Mouse (Mus musculus): ENCODE data around the gene Pigt. TPM values are rescaled to one million over a fixed set of nuclear protein-coding genes. Genes with fewer than 3 reads are reported as not detected.

Gene Pigt
- polyA plus RNA-seq, 1 experiment: 49.9 TPM

DNA sequence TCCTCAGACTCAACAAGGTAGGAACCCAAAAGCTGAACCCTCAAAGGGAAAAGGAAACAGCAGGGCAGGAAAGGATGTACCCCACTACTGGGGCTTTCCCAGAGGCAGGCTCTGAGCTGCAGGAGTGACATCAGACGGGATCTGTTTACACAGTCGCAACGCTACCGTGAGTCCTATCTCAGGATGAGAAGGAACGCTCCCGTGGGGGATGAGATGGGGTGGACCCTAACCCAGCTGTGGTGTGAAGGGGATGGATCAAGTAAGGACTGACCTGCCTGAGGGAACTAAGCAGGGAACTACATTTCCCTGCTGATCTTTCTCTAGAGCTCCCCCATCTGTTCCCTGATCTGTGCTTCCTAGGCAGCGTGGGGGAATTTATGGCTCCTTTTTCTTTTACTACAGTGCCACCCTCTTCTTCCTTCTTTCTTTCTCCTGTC is 40.4 kb upstream of the Pigt start, which contains the start of gene Sys1:
Gene Sys1 (plus strand): TSS at position 101 of the 437 bp plus-strand sequence.
- Histone ChIP-seq H3K27ac (ENCODE audit: insufficient read depth, low read length) (peak within 1 kb of the TSS; percentile 72), H3K9me3 (replicated peaks; ENCODE audit: control insufficient read depth, insufficient read depth, low read length, poor library complexity, severe bottlenecking) (no peaks in the 10 kb centered on the region), H3K9ac (ENCODE audit: low read depth, poor library complexity, severe bottlenecking) (peak within 1 kb of the TSS; percentile 0), H3K27me3 (ENCODE audit: control insufficient read depth, insufficient read depth, low read length, poor library complexity, severe bottlenecking) (no peaks in the 10 kb centered on the region), H3K36me3 (ENCODE audit: control insufficient read depth, insufficient read depth, low read length, poor library complexity, severe bottlenecking) (no peaks in the 10 kb centered on the region), H3K4me3 (ENCODE audit: low read depth, low read length) (peak within 1 kb of the TSS; percentile 11; the same call in 1 of the 2 replicates), H3K4me1 (ENCODE audit: control insufficient read depth, insufficient read depth, low read length) (peaks cover 17% of the 10 kb centered on the region)
- TF ChIP-seq EP300 (IDR thresholded peaks at IDR 0.05; ENCODE audit: insufficient read depth, low read depth, low read length) (no peak), POLR2A (IDR thresholded peaks at IDR 0.05; ENCODE audit: insufficient read depth, low read length) (no peak), CTCF (IDR thresholded peaks at IDR 0.05; ENCODE audit: low read depth, low read length) (no peak)

DNA sequence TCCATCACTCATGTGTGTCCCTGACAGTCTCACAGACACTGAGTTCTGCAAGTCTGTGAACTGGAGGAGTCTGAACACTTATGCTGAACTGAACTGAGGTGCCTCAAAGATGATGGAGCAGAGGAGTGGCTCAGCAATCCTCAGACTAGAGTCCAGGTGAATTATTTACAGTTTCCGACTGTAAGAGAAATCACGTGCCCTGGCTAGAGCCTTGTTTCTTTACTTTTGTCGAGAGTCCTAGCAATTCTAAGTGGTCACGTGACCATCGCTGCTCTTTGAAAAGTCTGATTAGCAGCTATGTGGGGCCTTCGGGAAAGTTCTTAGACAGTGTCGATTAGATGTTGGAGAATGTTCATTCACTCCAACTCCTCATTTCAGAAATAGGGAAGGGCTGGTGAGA is 39.4 kb upstream of the Pigt start:
- Histone ChIP-seq H3K9ac (ENCODE audit: low read depth, poor library complexity, severe bottlenecking) (no peak overlapping the region), H3K27ac (ENCODE audit: insufficient read depth, low read length) (peak overlapping the region; percentile 72), H3K27me3 (ENCODE audit: control insufficient read depth, insufficient read depth, low read length, poor library complexity, severe bottlenecking) (no peaks in the 10 kb centered on the region), H3K36me3 (ENCODE audit: control insufficient read depth, insufficient read depth, low read length, poor library complexity, severe bottlenecking) (no peaks in the 10 kb centered on the region), H3K4me3 (ENCODE audit: low read depth, low read length) (no peak overlapping the region), H3K9me3 (replicated peaks; ENCODE audit: control insufficient read depth, insufficient read depth, low read length, poor library complexity, severe bottlenecking) (no peaks in the 10 kb centered on the region), H3K4me1 (ENCODE audit: control insufficient read depth, insufficient read depth, low read length) (peaks cover 12% of the 10 kb centered on the region)
- TF ChIP-seq EP300 (IDR thresholded peaks at IDR 0.05; ENCODE audit: insufficient read depth, low read depth, low read length) (no peak), POLR2A (IDR thresholded peaks at IDR 0.05; ENCODE audit: insufficient read depth, low read length) (no peak), CTCF (IDR thresholded peaks at IDR 0.05; ENCODE audit: low read depth, low read length) (no peak)

DNA sequence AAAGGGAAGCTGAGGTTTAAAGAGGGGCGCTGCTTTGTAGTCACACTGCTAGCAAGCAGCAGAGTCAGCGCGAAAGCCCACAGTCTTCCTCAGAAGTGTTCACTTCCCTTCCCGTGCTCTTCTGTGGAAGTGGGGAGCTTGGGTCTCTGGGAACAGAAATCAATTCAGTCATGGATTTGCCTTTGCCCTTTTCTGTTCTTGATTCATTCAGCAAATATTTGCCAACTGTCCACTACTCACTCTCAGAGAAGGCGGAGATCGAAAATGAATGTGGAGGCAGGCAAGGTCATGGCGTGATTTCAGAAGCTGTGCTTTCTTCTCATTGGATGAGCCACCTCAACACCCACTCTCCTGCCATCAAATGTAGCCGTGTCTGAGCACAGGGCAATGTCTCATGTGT is 38.8 kb upstream of the Pigt start:
- H3K27ac ChIP-seq (ENCODE audit: insufficient read depth, low read length): no peak overlapping the region
- H3K4me1 ChIP-seq (ENCODE audit: control insufficient read depth, insufficient read depth, low read length): peaks cover 8% of the 10 kb centered on the region
- peaks cover 3% of the 10 kb centered on the region for H3K36me3 ChIP-seq (ENCODE audit: control insufficient read depth, insufficient read depth, low read length, poor library complexity, severe bottlenecking)
- no peaks in the 10 kb centered on the region for H3K9me3 ChIP-seq (replicated peaks; ENCODE audit: control insufficient read depth, insufficient read depth, low read length, poor library complexity, severe bottlenecking)
- no peak for TF ChIP-seq CTCF (IDR thresholded peaks at IDR 0.05; ENCODE audit: low read depth, low read length)
- H3K27me3 ChIP-seq (ENCODE audit: control insufficient read depth, insufficient read depth, low read length, poor library complexity, severe bottlenecking): no peaks in the 10 kb centered on the region
- no peak overlapping the region for H3K4me3 ChIP-seq (ENCODE audit: low read depth, low read length)
- H3K9ac ChIP-seq (ENCODE audit: low read depth, poor library complexity, severe bottlenecking): no peak overlapping the region

DNA sequence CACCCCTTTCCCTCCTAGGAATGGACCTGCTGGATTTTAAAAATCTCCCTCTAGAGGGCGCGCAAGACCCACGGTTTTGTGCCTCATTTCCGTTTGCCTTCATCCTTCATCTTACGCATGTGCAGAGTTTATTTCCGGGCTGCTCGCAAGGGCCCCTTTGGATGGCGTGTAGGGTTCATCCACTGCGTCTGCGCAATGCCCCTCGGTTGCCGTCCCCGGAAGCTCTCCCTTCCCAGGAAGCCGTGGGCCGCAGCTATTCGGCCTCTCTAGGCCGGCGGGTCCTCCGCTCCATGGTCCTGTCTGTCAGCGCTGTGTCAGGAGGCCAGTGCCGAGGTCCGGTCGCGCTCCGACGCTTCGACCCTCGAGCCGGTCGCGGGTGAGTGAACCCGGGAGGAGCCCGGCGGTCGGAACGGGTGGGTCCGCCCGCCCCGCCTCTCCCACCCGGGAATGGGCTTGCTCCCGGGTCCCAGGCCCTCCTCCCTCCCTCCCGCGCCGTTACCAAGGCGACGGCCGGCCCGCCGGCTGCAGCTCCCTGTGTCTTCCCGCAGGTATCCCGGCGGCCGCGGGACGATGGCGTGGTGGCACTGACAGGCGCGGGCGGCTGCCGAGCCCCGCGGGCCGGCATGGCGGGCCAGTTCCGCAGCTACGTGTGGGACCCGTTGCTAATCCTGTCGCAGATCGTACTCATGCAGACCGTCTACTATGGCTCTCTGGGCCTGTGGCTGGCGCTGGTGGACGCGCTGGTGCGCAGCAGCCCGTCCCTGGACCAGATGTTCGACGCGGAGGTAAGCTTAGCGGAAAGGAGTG is 36.4 kb upstream of the Pigt start, which contains the start of gene Gm20458:
Gene Gm20458 (plus strand): TSS at position 223 of the 807 bp plus-strand sequence.
- no peaks in the 10 kb centered on the region for H3K9me3 ChIP-seq (replicated peaks; ENCODE audit: control insufficient read depth, insufficient read depth, low read length, poor library complexity, severe bottlenecking)
- H3K9ac ChIP-seq (ENCODE audit: low read depth, poor library complexity, severe bottlenecking): peak within 1 kb of the TSS; percentile 60
- peak within 1 kb of the TSS; percentile 94 for H3K4me3 ChIP-seq (ENCODE audit: low read depth, low read length)
- no peaks in the 10 kb centered on the region for H3K4me1 ChIP-seq (ENCODE audit: control insufficient read depth, insufficient read depth, low read length)
- TF ChIP-seq CTCF (IDR thresholded peaks at IDR 0.05; ENCODE audit: low read depth, low read length): peak; percentile 48
- TF ChIP-seq EP300 (IDR thresholded peaks at IDR 0.05; ENCODE audit: insufficient read depth, low read depth, low read length): no peak
- no peak within 1 kb of the TSS for H3K27ac ChIP-seq (ENCODE audit: insufficient read depth, low read length)
- H3K36me3 ChIP-seq (ENCODE audit: control insufficient read depth, insufficient read depth, low read length, poor library complexity, severe bottlenecking): peaks cover 3% of the 10 kb centered on the region
- no peaks in the 10 kb centered on the region for H3K27me3 ChIP-seq (ENCODE audit: control insufficient read depth, insufficient read depth, low read length, poor library complexity, severe bottlenecking)

DNA sequence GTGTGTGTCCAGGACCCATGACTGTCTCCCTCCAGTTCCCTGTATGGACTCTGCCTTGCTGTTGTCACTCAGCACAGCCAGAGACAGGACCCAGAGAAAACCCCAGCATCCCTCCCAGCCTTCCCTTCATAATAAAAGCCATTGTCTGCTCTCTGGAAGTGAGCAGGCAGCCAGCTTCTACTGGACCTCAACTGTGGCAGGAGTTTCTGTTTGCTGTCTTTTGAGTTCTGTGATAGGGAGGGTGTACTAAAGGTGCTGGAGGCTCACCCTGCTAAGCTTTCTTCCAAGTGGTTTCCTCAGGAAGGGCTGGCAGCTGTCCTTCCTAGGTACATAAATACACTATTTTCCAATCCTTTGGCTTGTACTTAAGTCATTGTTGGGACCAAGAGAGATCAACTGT is 32.2 kb upstream of the Pigt start:
- Histone ChIP-seq H3K27ac (ENCODE audit: insufficient read depth, low read length) (no peak overlapping the region), H3K9me3 (replicated peaks; ENCODE audit: control insufficient read depth, insufficient read depth, low read length, poor library complexity, severe bottlenecking) (no peaks in the 10 kb centered on the region), H3K36me3 (ENCODE audit: control insufficient read depth, insufficient read depth, low read length, poor library complexity, severe bottlenecking) (peaks cover 3% of the 10 kb centered on the region), H3K4me3 (ENCODE audit: low read depth, low read length) (no peak overlapping the region), H3K9ac (ENCODE audit: low read depth, poor library complexity, severe bottlenecking) (no peak overlapping the region), H3K4me1 (ENCODE audit: control insufficient read depth, insufficient read depth, low read length) (peaks cover 2% of the 10 kb centered on the region), H3K27me3 (ENCODE audit: control insufficient read depth, insufficient read depth, low read length, poor library complexity, severe bottlenecking) (no peaks in the 10 kb centered on the region)
- TF ChIP-seq POLR2A (IDR thresholded peaks at IDR 0.05; ENCODE audit: insufficient read depth, low read length) (no peak), EP300 (IDR thresholded peaks at IDR 0.05; ENCODE audit: insufficient read depth, low read depth, low read length) (no peak), CTCF (IDR thresholded peaks at IDR 0.05; ENCODE audit: low read depth, low read length) (no peak)

DNA sequence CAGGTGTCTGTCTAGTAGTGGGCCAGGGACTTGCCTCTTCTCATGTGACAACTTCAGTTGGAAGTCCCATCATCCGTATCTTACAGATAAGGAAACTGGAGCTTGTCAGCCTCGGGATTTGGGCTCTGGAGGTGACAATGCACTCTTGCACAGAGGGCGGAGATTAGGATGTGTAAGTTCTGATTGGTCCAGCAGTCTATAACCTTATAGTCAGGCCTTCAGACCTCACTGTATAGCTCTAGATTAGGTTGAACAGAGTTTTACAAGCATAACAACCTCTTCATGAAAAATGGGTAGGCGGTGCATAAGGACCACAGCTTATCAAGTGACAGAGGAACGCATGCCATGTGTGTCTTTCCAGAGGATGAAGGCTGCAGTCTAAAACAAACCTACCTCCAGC is 30.5 kb upstream of the Pigt start:
- no peaks in the 10 kb centered on the region for H3K27me3 ChIP-seq (ENCODE audit: control insufficient read depth, insufficient read depth, low read length, poor library complexity, severe bottlenecking)
- no peak for TF ChIP-seq POLR2A (IDR thresholded peaks at IDR 0.05; ENCODE audit: insufficient read depth, low read length)
- no peak for TF ChIP-seq EP300 (IDR thresholded peaks at IDR 0.05; ENCODE audit: insufficient read depth, low read depth, low read length)
- no peak for TF ChIP-seq CTCF (IDR thresholded peaks at IDR 0.05; ENCODE audit: low read depth, low read length)
- H3K27ac ChIP-seq (ENCODE audit: insufficient read depth, low read length): no peak overlapping the region
- peaks cover 3% of the 10 kb centered on the region for H3K36me3 ChIP-seq (ENCODE audit: control insufficient read depth, insufficient read depth, low read length, poor library complexity, severe bottlenecking)
- peaks cover 2% of the 10 kb centered on the region for H3K4me1 ChIP-seq (ENCODE audit: control insufficient read depth, insufficient read depth, low read length)
- no peak overlapping the region for H3K9ac ChIP-seq (ENCODE audit: low read depth, poor library complexity, severe bottlenecking)
- H3K9me3 ChIP-seq (replicated peaks; ENCODE audit: control insufficient read depth, insufficient read depth, low read length, poor library complexity, severe bottlenecking): no peaks in the 10 kb centered on the region
- H3K4me3 ChIP-seq (ENCODE audit: low read depth, low read length): no peak overlapping the region
